Mouse (Mus musculus): ENCODE data around the gene 4933406M09Rik. TPM values are rescaled to one million over a fixed set of nuclear protein-coding genes. Genes with fewer than 3 reads are reported as not detected.

Gene 4933406M09Rik
- not detected in 2 replicates for polyA plus RNA-seq (2014; fragmentation: Nextera tagmentation; extraction: Ambion mirVana)

DNA sequence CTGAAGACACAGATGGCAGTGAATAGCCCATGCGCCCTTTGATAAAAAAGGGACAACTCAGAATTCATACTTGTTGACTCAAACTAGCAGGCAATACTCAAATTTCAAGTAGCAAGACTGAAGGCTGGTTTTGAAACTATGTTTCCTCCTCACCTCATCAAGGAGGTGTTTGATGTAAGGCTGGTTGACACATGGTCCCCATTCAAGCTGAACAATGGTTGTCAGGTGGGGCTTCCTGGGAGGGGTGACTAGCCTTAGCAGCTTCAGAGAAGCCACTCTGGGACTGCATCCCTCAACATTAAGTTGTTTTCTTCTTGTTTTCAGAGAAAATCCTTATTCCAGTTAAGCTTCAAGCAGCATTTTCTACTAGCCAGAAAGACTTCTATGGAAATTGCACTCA is at the start of gene 4933406M09Rik:
4933406M09Rik (plus strand) TSS at position 275 of the 400 bp plus-strand sequence.
- Histone ChIP-seq H3K27ac (ENCODE audit: low read depth, low read length) (no peak within 1 kb of the TSS), H3K9ac (ENCODE audit: low read length) (no peak within 1 kb of the TSS), H3K36me3 (ENCODE audit: control insufficient read depth, insufficient read depth, low read length) (no peaks in the 10 kb centered on the region), H3K4me2 (ENCODE audit: low read depth) (no peak within 1 kb of the TSS), H3K4me3 (ENCODE audit: low read depth, low read length) (no peak within 1 kb of the TSS), H3K27me3 (ENCODE audit: control insufficient read depth, insufficient read depth, low read length) (no peaks in the 10 kb centered on the region), H3K4me1 (ENCODE audit: control insufficient read depth, insufficient read depth, low read length) (no peaks in the 10 kb centered on the region), H3K9me3 (ENCODE audit: control insufficient read depth, low read length) (no peaks in the 10 kb centered on the region)
- no peak for ATAC-seq (ENCODE audit: insufficient read depth, low FRiP score, low TSS enrichment)
- 100% methylated on average over 1 of the region's 1 CpGs for WGBS
- no peak for DNase-seq (ENCODE audit: low spot score)

DNA sequence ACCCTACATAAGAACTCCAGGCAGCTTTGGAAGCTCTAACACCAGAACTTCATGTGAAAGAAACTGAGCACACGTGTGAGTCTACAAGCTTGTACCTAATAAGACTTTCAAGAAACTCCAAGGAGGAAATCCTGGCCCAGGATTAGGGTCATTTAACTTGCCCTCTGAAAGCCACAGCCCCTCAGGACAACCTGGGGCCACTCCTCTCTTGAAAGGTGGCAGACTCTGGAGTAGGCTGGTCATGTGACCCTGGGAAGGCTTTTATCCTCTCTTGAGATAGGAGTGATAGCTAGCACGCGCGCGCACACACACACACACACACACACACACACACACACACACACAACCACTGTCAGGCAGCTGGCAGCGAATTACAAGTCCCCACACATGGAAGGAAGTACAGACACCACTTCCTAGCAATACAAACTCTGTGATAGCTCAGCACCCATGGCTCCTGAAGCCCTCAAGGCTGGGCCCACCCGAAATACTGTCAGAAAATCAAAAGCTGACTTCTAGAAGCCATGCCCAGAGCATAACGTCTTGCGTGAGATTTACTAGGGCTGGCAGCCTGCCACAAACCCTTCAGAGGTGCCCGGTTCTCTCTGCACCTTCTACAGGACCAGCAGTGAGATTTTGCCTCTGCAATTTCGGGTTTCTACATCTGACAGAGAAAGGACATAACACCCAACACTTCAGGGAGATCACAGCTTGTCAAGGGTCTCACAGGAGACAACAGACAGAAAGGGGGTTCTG is 48.6 kb upstream of the 4933406M09Rik start:
- Histone ChIP-seq H3K36me3 (ENCODE audit: control insufficient read depth, insufficient read depth, low read length) (no peaks in the 10 kb centered on the region), H3K4me3 (ENCODE audit: low read depth, low read length) (no peak overlapping the region), H3K9me3 (ENCODE audit: control insufficient read depth, low read length) (no peaks in the 10 kb centered on the region), H3K4me1 (ENCODE audit: control insufficient read depth, insufficient read depth, low read length) (no peaks in the 10 kb centered on the region), H3K9ac (ENCODE audit: low read length) (no peak overlapping the region), H3K27me3 (ENCODE audit: control insufficient read depth, insufficient read depth, low read length) (no peaks in the 10 kb centered on the region), H3K4me2 (ENCODE audit: low read depth) (no peak overlapping the region), H3K27ac (ENCODE audit: low read depth, low read length) (no peak overlapping the region)
- ATAC-seq (ENCODE audit: insufficient read depth, low FRiP score, low TSS enrichment) (no peak), DNase-seq (ENCODE audit: low spot score) (no peak)
- 91% methylated on average over 11 of the region's 11 CpGs for WGBS

DNA sequence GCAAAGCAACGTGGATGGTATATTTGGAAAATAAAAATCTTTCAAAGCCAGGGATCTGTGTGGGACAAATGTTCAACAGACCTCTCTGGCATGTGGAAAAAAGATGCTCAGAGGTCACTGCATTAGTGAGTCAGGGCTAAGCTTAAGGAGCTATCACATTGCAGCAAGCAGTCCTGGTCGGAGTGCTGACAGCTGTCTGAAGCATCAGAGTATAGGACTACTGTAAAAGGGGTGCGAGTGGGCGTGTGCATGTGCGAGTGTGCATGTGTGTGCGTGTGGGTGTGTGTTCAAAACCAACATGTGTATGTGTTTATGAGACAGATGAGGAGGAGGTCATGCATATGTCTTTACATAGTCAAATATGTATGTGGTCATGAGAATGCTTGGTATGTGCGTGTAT is 46.6 kb upstream of the 4933406M09Rik start:
- no peak overlapping the region for H3K9ac ChIP-seq (ENCODE audit: low read length)
- 89% methylated on average over 7 of the region's 7 CpGs for WGBS
- ATAC-seq (ENCODE audit: insufficient read depth, low FRiP score, low TSS enrichment): no peak

DNA sequence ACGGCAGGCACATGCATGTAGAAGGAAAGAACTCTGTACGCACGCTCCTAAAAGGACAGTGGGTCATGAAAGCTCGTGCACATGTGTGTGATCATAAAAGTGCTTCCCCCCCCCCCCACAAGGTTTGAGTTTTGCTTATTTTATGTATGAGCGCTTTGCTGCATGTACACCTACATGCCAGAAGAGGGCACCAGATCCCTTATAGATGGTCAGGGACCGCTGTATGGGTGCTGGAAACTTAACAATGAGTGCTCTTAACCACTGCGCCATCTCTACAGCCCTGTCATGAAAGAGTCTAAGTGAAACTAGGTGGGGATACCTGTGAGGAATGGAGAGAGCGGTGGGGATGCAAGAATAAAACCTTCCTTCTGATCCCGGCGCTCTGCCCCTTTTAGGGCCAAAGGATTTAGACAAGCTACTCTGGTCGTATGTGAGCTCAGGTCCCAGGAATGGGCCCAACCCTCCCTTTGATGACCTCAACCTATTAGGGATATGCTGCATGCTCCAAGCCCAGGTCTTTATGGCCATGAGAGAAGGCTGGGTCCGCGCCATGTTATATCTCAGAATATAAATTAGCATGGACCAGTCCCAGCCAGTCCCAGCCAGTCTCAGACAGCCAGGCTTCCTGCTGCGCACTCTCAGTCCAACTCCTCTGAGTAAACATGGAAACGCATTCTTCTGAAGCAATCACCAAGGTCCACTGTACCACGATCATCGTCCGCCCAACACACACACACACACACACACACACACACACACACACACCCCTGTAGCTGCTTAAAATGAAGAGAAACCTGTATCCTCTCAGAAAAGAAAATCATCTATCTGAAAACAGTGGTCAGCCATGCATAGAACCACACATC is 45.8 kb upstream of the 4933406M09Rik start:
- no peak for DNase-seq (ENCODE audit: low spot score)
- 94% methylated on average over 18 of the region's 18 CpGs for WGBS
- no peak overlapping the region for H3K9ac ChIP-seq (ENCODE audit: low read length)
- no peak overlapping the region for H3K4me2 ChIP-seq (ENCODE audit: low read depth)
- H3K9me3 ChIP-seq (ENCODE audit: control insufficient read depth, low read length): no peaks in the 10 kb centered on the region
- H3K27ac ChIP-seq (ENCODE audit: low read depth, low read length): no peak overlapping the region
- no peaks in the 10 kb centered on the region for H3K36me3 ChIP-seq (ENCODE audit: control insufficient read depth, insufficient read depth, low read length)
- peaks cover 3% of the 10 kb centered on the region; the same call in 1 of the 2 replicates for H3K4me1 ChIP-seq (ENCODE audit: control insufficient read depth, insufficient read depth, low read length)
- H3K4me3 ChIP-seq (ENCODE audit: low read depth, low read length): no peak overlapping the region
- no peak for ATAC-seq (ENCODE audit: insufficient read depth, low FRiP score, low TSS enrichment)
- H3K27me3 ChIP-seq (ENCODE audit: control insufficient read depth, insufficient read depth, low read length): no peaks in the 10 kb centered on the region

More for the DNA sequence above, 46.6 kb upstream of the 4933406M09Rik start:
- no peak overlapping the region for H3K4me2 ChIP-seq (ENCODE audit: low read depth)
- H3K27ac ChIP-seq (ENCODE audit: low read depth, low read length): no peak overlapping the region
- H3K4me3 ChIP-seq (ENCODE audit: low read depth, low read length): no peak overlapping the region
- no peak for DNase-seq (ENCODE audit: low spot score)
- H3K4me1 ChIP-seq (ENCODE audit: control insufficient read depth, insufficient read depth, low read length): peaks cover 3% of the 10 kb centered on the region; the same call in 1 of the 2 replicates
- H3K27me3 ChIP-seq (ENCODE audit: control insufficient read depth, insufficient read depth, low read length): no peaks in the 10 kb centered on the region
- no peaks in the 10 kb centered on the region for H3K36me3 ChIP-seq (ENCODE audit: control insufficient read depth, insufficient read depth, low read length)
- no peaks in the 10 kb centered on the region for H3K9me3 ChIP-seq (ENCODE audit: control insufficient read depth, low read length)

DNA sequence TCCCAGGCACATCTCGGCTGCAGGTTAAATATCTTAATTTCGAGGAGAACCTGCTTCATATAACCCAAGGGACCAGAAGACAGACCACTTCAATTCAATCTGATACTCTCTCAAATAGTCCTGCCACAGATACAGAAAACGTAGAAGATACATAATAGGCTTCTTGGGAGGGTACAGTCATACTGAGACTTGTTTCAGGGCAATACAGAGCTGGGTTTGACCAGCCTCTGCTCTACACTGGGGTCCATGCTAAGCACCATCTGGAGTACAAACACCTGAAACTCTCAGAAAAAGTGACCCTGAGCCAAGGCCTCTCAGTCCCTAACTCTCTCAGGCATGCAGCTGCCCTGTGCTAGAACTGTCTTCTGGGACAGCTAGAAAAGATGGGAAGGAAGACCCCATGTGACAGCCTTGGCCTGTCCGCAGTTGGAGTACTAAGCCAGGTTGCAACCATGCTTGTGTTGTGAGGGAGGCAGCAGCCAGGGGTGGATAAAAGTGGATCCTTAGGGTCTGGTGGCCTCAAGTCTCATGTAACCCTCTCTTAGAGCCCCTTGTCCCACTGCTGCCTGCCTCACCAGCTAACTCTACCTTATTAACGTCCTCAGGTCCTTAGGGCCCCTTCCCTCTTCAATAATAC is 44.0 kb upstream of the 4933406M09Rik start:
- ATAC-seq (ENCODE audit: insufficient read depth, low FRiP score, low TSS enrichment) (no peak), DNase-seq (ENCODE audit: low spot score) (no peak)
- no peak overlapping the region for H3K9ac ChIP-seq (ENCODE audit: low read length)
- no peak overlapping the region for H3K4me3 ChIP-seq (ENCODE audit: low read depth, low read length)
- H3K9me3 ChIP-seq (ENCODE audit: control insufficient read depth, low read length): no peaks in the 10 kb centered on the region
- H3K36me3 ChIP-seq (ENCODE audit: control insufficient read depth, insufficient read depth, low read length): 0 out of 2 replicates have a peak, but pooled peaks cover 1% of the 10 kb centered on the region
- WGBS: 80% methylated on average over 5 of the region's 5 CpGs
- no peak overlapping the region for H3K27ac ChIP-seq (ENCODE audit: low read depth, low read length)
- no peaks in the 10 kb centered on the region for H3K27me3 ChIP-seq (ENCODE audit: control insufficient read depth, insufficient read depth, low read length)
- peaks cover 3% of the 10 kb centered on the region; the same call in 1 of the 2 replicates for H3K4me1 ChIP-seq (ENCODE audit: control insufficient read depth, insufficient read depth, low read length)
- H3K4me2 ChIP-seq (ENCODE audit: low read depth): no peak overlapping the region

DNA sequence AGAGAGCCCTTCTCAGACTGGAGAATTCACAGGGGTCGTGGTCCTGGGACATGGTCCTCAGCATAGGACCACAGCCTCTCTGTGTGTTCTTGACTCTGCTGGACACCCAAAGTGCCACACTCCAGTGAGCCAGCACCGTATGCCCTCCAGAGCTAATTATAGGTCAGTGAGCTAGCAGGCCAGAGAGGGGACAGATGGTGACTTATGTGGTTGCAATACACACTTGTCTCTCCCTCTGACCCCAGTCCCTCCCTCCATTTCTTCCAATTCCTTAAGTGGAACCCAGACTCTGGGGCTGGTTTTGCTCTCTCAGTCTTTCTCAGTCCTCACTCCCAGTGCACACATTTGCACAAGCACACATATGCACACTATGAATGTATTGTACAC is 43.5 kb upstream of the 4933406M09Rik start:
- H3K9me3 ChIP-seq (ENCODE audit: control insufficient read depth, low read length): no peaks in the 10 kb centered on the region

DNA sequence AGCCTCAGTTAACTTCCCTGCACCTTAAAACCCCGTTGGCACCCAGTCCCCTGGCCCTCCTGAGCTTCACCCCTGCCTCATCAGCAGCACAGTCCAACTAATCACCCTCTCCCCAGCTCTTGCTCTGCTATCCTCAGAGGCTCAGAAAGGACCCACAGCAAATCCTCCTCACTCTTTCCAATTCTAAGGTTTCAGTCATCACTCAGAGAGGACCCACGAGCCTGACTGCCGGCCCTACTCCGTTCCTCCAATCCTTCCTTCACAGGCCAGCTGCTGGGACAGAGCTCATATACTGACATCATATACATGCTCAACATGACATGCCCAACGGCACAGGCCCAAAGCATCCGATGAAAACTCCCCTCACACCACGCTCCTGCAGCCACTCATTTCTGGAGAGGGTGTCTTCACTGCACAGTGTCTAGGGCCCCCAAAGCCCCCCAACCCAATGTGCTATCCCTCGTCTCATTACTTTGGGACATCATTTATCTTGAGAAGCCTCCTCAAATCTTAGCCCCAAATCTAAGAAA is 42.9 kb upstream of the 4933406M09Rik start:
- DNase-seq (ENCODE audit: low spot score) (no peak), ATAC-seq (ENCODE audit: insufficient read depth, low FRiP score, low TSS enrichment) (no peak)
- Histone ChIP-seq H3K4me2 (ENCODE audit: low read depth) (no peak overlapping the region), H3K27me3 (ENCODE audit: control insufficient read depth, insufficient read depth, low read length) (no peaks in the 10 kb centered on the region), H3K9me3 (ENCODE audit: control insufficient read depth, low read length) (no peaks in the 10 kb centered on the region), H3K9ac (ENCODE audit: low read length) (no peak overlapping the region), H3K36me3 (ENCODE audit: control insufficient read depth, insufficient read depth, low read length) (peaks cover 4% of the 10 kb centered on the region; the same call in 1 of the 2 replicates), H3K4me3 (ENCODE audit: low read depth, low read length) (no peak overlapping the region), H3K27ac (ENCODE audit: low read depth, low read length) (no peak overlapping the region), H3K4me1 (ENCODE audit: control insufficient read depth, insufficient read depth, low read length) (peaks cover 3% of the 10 kb centered on the region; the same call in 1 of the 2 replicates)
- 89% methylated on average over 8 of the region's 8 CpGs for WGBS

More for the DNA sequence above, 43.5 kb upstream of the 4933406M09Rik start:
- Histone ChIP-seq H3K4me2 (ENCODE audit: low read depth) (no peak overlapping the region), H3K36me3 (ENCODE audit: control insufficient read depth, insufficient read depth, low read length) (0 out of 2 replicates have a peak, but pooled peaks cover 2% of the 10 kb centered on the region), H3K9ac (ENCODE audit: low read length) (no peak overlapping the region), H3K4me1 (ENCODE audit: control insufficient read depth, insufficient read depth, low read length) (peaks cover 3% of the 10 kb centered on the region; the same call in 1 of the 2 replicates), H3K27ac (ENCODE audit: low read depth, low read length) (no peak overlapping the region), H3K27me3 (ENCODE audit: control insufficient read depth, insufficient read depth, low read length) (no peaks in the 10 kb centered on the region), H3K4me3 (ENCODE audit: low read depth, low read length) (no peak overlapping the region)
- ATAC-seq (ENCODE audit: insufficient read depth, low FRiP score, low TSS enrichment) (no peak), DNase-seq (ENCODE audit: low spot score) (no peak)
- 55% methylated on average over 2 of the region's 2 CpGs for WGBS

DNA sequence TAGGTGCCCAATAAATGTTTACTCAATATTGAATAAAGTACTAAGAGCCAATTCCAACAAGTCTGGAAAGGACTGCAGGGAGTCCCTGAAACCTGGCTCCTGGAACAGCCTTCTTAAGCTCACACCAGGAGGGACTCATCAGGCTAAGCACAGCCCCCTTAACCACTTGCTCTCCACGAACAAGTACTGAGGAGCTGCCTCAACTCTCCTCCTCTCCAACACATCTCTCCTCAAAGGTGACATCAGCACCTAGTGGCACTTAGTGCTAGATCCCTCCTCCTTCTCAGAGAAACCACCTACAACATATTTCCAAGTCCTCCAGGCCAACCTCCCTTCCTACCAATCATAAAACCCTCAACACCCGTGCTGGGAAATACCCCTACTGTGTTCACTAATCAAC is 42.2 kb upstream of the 4933406M09Rik start:
- Histone ChIP-seq H3K27me3 (ENCODE audit: control insufficient read depth, insufficient read depth, low read length) (no peaks in the 10 kb centered on the region), H3K9me3 (ENCODE audit: control insufficient read depth, low read length) (no peaks in the 10 kb centered on the region), H3K4me3 (ENCODE audit: low read depth, low read length) (peak overlapping the region; percentile 39), H3K9ac (ENCODE audit: low read length) (no peak overlapping the region), H3K4me2 (ENCODE audit: low read depth) (peak overlapping the region; percentile 81), H3K4me1 (ENCODE audit: control insufficient read depth, insufficient read depth, low read length) (peaks cover 3% of the 10 kb centered on the region; the same call in 1 of the 2 replicates), H3K36me3 (ENCODE audit: control insufficient read depth, insufficient read depth, low read length) (peaks cover 5% of the 10 kb centered on the region; the same call in 1 of the 2 replicates), H3K27ac (ENCODE audit: low read depth, low read length) (no peak overlapping the region)
- 3% methylated on average over 2 of the region's 2 CpGs for WGBS
- DNase-seq (ENCODE audit: low spot score): no peak
- no peak for ATAC-seq (ENCODE audit: insufficient read depth, low FRiP score, low TSS enrichment)
